Mouse (Mus musculus): ENCODE measurements around the gene Ldlr.
"Not testable (repeated sequence)": the region's sequence is repeated elsewhere in the genome, so short reads cannot be mapped to it uniquely, and the experiment has no call there.

Gene Ldlr

GRCm38 (mm10) chr9:21723377-21724146, at the start of gene Ldlr:
Gene Ldlr (plus strand): TSS chr9:21723483.
- peak; percentile 59 to 72 for DNase-seq (ENCODE audit: low spot score in 2 of 2)

- no peak for DNase-seq (ENCODE audit: low spot score in 2 of 2)
These were observed 45.6 kb upstream of the Ldlr start for GRCm38 (mm10) chr9:21677706-21678105.

GRCm38 (mm10) chr9:21680448-21680847, 42.8 kb upstream of the Ldlr start:
- no peak for DNase-seq (ENCODE audit: low spot score in 2 of 2)

- no peak for DNase-seq (ENCODE audit: low spot score in 2 of 2)
These were observed 40.5 kb upstream of the Ldlr start for GRCm38 (mm10) chr9:21682827-21683226.

GRCm38 (mm10) chr9:21683897-21684296, 39.4 kb upstream of the Ldlr start:
- DNase-seq (ENCODE audit: low spot score in 2 of 2) = no peak

GRCm38 (mm10) chr9:21688554-21688953, 34.7 kb upstream of the Ldlr start:
- no peak for DNase-seq (ENCODE audit: low spot score in 2 of 2)

GRCm38 (mm10) chr9:21690031-21690430, 33.3 kb upstream of the Ldlr start:
- no peak for DNase-seq (ENCODE audit: low spot score in 2 of 2)

GRCm38 (mm10) chr9:21691862-21692261, 31.4 kb upstream of the Ldlr start:
- DNase-seq (ENCODE audit: low spot score in 2 of 2) = no peak

- no peak for DNase-seq (ENCODE audit: low spot score in 2 of 2)
These were observed 30.8 kb upstream of the Ldlr start for GRCm38 (mm10) chr9:21692491-21692890.

- no peak for DNase-seq (ENCODE audit: low spot score in 2 of 2)
These were observed 29.2 kb upstream of the Ldlr start for GRCm38 (mm10) chr9:21694071-21694470.

GRCm38 (mm10) chr9:21695229-21695792, 28.0 kb upstream of the Ldlr start:
- no peak for DNase-seq (ENCODE audit: low spot score in 2 of 2)

GRCm38 (mm10) chr9:21697121-21697520, 26.2 kb upstream of the Ldlr start:
- no peak for DNase-seq (ENCODE audit: low spot score in 2 of 2)

GRCm38 (mm10) chr9:21699280-21699679, 24.0 kb upstream of the Ldlr start:
- DNase-seq (ENCODE audit: low spot score in 2 of 2) = not testable (repeated sequence)

GRCm38 (mm10) chr9:21701091-21701490, 22.2 kb upstream of the Ldlr start:
- no peak for DNase-seq (ENCODE audit: low spot score in 2 of 2)

GRCm38 (mm10) chr9:21703494-21703893, 19.8 kb upstream of the Ldlr start:
- DNase-seq (ENCODE audit: low spot score in 2 of 2) = no peak

GRCm38 (mm10) chr9:21706085-21706484, 17.2 kb upstream of the Ldlr start:
- no peak for DNase-seq (ENCODE audit: low spot score in 2 of 2)

GRCm38 (mm10) chr9:21706586-21707265, 16.6 kb upstream of the Ldlr start:
- no peak for DNase-seq (ENCODE audit: low spot score in 2 of 2)

- no peak for DNase-seq (ENCODE audit: low spot score in 2 of 2)
These were observed 13.9 kb upstream of the Ldlr start for GRCm38 (mm10) chr9:21709340-21709739.

GRCm38 (mm10) chr9:21715298-21715697, 8.0 kb upstream of the Ldlr start:
- DNase-seq (ENCODE audit: low spot score in 2 of 2) = peak; percentile 38 to 40

- DNase-seq (ENCODE audit: low spot score in 2 of 2) = no peak
These were observed 6.3 kb upstream of the Ldlr start for GRCm38 (mm10) chr9:21717015-21717414.

- DNase-seq (ENCODE audit: low spot score in 2 of 2) = no peak
These were observed 2.2 kb upstream of the Ldlr start for GRCm38 (mm10) chr9:21721036-21721435.

- DNase-seq (ENCODE audit: low spot score in 2 of 2) = peak; percentile 88 to 89
These were observed 859 bp downstream of the Ldlr start for GRCm38 (mm10) chr9:21724147-21724536.

All from spleen, postnatal 36 days (tissue).